Mouse (Mus musculus) erythroblast, embryonic 14.5 days (primary cell): ENCODE results near the gene Nrsn2.

Experiments used
- GATA1 ChIP-seq: IDR thresholded peaks from 2 replicates; pipeline ENCODE4 v1.6.1; 2012; ENCODE audit warnings: low read length, inconsistent platforms, mixed read lengths
- TAL1 ChIP-seq: IDR thresholded peaks from 3 replicates; pipeline ENCODE4 v1.6.1; 2012; ENCODE audit warnings: low read length, inconsistent platforms, mixed read lengths

- TF ChIP-seq GATA1: no peak
- TF ChIP-seq TAL1: no peak
These were observed 22.3 kb upstream of the Nrsn2 start for GRCm38 (mm10) chr2:152398691-152399090.
